Mouse (Mus musculus): ENCODE measurements around the gene Telo2.
"Not testable (repeated sequence)": the region's sequence is repeated elsewhere in the genome, so short reads cannot be mapped to it uniquely, and the experiment has no call there.

- not testable (repeated sequence) for TF ChIP-seq CTCF (IDR thresholded peaks at IDR 0.05; ENCODE audit: control insufficient read depth, insufficient read depth, insufficient read length); MYOG (IDR thresholded peaks at IDR 0.05; ENCODE audit: control insufficient read depth, extremely low read depth, insufficient read length)
These were observed 9.8 kb upstream of the Telo2 start for GRCm38 (mm10) chr17:25125442-25126060.
